Mouse (Mus musculus) E14TG2a.4 (cell line): ENCODE measurements at regions not wholly inside any gene's neighbourhood (a gene's known extent, or its start where the extent isn't known, plus 50 kb on each side); places are given as distances from the start of the nearest gene placed in this dataset.

Source experiments
- CTCF ChIP-seq: conservative IDR thresholded peaks from 2 replicates; pipeline ENCODE4 v1.5.1; 2014; ENCODE audit warnings: low read length
- POU5F1 ChIP-seq: IDR thresholded peaks from 2 replicates; pipeline ENCODE4 v1.6.1; 2014; ENCODE audit warnings: low read length, borderline replicate concordance

DNA sequence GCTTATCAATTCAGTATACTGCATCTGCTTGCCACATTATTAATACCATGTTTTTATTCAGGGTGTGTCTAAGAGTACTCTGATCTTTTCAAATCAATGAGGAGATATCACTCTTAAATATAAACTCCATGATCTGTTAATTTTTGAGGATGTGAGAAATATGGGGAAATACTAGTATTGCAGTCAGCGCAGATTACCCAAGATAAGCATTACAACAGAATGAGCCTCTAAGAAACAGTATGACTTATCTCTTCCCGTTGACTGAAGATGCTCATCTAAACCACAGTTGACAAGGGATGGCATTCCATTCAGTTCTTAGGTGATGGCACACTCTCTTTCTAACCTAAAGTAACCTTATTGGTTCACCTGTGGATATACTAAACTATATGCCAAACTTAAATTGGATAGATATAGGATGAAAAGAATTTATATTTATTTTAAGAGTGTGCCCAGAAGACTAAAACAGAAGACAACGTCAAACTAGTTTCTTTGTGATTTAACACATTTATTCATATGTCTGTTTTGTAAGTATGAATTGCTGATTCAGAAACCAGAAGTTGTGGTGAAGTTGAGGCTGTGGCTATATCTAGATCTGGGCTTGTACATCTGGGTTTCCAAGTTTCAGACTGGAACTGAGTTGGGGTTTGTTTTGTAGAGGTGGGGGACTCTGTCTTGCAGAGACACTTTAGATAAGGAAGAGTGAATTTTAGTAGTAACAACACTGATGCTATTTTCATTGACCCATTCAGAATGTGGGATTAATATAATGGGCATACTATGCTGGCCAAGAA, 107.8 kb upstream of the Itga1 start:
- no peak for TF ChIP-seq CTCF
- no peak for TF ChIP-seq POU5F1
